Mouse (Mus musculus): ENCODE data around the gene Gse1. TPM values are rescaled to one million over a fixed set of nuclear protein-coding genes. Genes with fewer than 3 reads are reported as not detected.
A peak's percentile ranks its signal among the peaks of the same experiment; 100 is the strongest.
"Not testable (repeated sequence)": the region's sequence is repeated elsewhere in the genome, so short reads cannot be mapped to it uniquely, and the experiment has no call there.

Gse1 gene
- polyA plus RNA-seq, 1 experiment from 2014 or later: 12.2 TPM

- H3K4me3 ChIP-seq (replicated peaks): not testable (repeated sequence)
- H3K27ac ChIP-seq (replicated peaks): peak overlapping the region; percentile 48; the same call in 1 of the 2 replicates
- WGBS: 39% methylated on average over 1 of the region's 1 CpGs
These were observed 139.9 kb downstream of the Gse1 start for GRCm38 (mm10) chr8:120368191-120368590.

GRCm38 (mm10) chr8:120368814-120369649, 140.8 kb downstream of the Gse1 start:
- H3K4me3 ChIP-seq (replicated peaks): no peak overlapping the region
- peak overlapping the region; percentile 48; the same call in 1 of the 2 replicates for H3K27ac ChIP-seq (replicated peaks)
- H3K9ac ChIP-seq (replicated peaks): no peak overlapping the region
- H3K36me3 ChIP-seq: no peaks in the 10 kb centered on the region
- no peak overlapping the region for H3K4me2 ChIP-seq
- H3K4me1 ChIP-seq: peaks cover 41% of the 10 kb centered on the region
- ATAC-seq (ENCODE audit: low FRiP score): peak; percentile 66
- WGBS: 31% methylated on average over 11 of the region's 11 CpGs
- no peaks in the 10 kb centered on the region for H3K9me3 ChIP-seq (replicated peaks)
- H3K27me3 ChIP-seq (replicated peaks): no peaks in the 10 kb centered on the region

More at GRCm38 (mm10) chr8:120368191-120368590, 139.9 kb downstream of the Gse1 start:
- not testable (repeated sequence) for H3K27me3 ChIP-seq (replicated peaks); H3K36me3 ChIP-seq; H3K9ac ChIP-seq (replicated peaks); H3K4me2 ChIP-seq; ATAC-seq (ENCODE audit: low FRiP score); H3K9me3 ChIP-seq (replicated peaks)
- peaks cover 42% of the 10 kb centered on the region for H3K4me1 ChIP-seq

- H3K4me1 ChIP-seq: peaks cover 47% of the 10 kb centered on the region
- no peak overlapping the region for H3K9ac ChIP-seq (replicated peaks)
- 50% methylated on average over 7 of the region's 7 CpGs for WGBS
These were observed 141.7 kb downstream of the Gse1 start for GRCm38 (mm10) chr8:120369956-120370355.

GRCm38 (mm10) chr8:120370461-120370860, 142.2 kb downstream of the Gse1 start:
- peaks cover 48% of the 10 kb centered on the region for H3K4me1 ChIP-seq
- WGBS: 73% methylated on average over 4 of the region's 4 CpGs
- H3K27ac ChIP-seq (replicated peaks): no peak overlapping the region

More at GRCm38 (mm10) chr8:120369956-120370355, 141.7 kb downstream of the Gse1 start:
- ATAC-seq (ENCODE audit: low FRiP score): no peak
- no peaks in the 10 kb centered on the region for H3K27me3 ChIP-seq (replicated peaks)
- H3K27ac ChIP-seq (replicated peaks): no peak overlapping the region
- H3K36me3 ChIP-seq: no peaks in the 10 kb centered on the region
- no peak overlapping the region for H3K4me3 ChIP-seq (replicated peaks)
- H3K4me2 ChIP-seq: no peak overlapping the region
- no peaks in the 10 kb centered on the region for H3K9me3 ChIP-seq (replicated peaks)

GRCm38 (mm10) chr8:120371146-120371545, 142.9 kb downstream of the Gse1 start:
- no peaks in the 10 kb centered on the region for H3K27me3 ChIP-seq (replicated peaks)
- no peak overlapping the region for H3K4me3 ChIP-seq (replicated peaks)
- no peaks in the 10 kb centered on the region for H3K36me3 ChIP-seq
- ATAC-seq (ENCODE audit: low FRiP score): no peak
- WGBS: 81% methylated on average over 5 of the region's 5 CpGs
- no peak overlapping the region for H3K27ac ChIP-seq (replicated peaks)
- H3K4me2 ChIP-seq: no peak overlapping the region
- no peak overlapping the region for H3K9ac ChIP-seq (replicated peaks)
- H3K9me3 ChIP-seq (replicated peaks): no peaks in the 10 kb centered on the region
- H3K4me1 ChIP-seq: peaks cover 55% of the 10 kb centered on the region

More at GRCm38 (mm10) chr8:120370461-120370860, 142.2 kb downstream of the Gse1 start:
- no peak overlapping the region for H3K4me3 ChIP-seq (replicated peaks)
- no peaks in the 10 kb centered on the region for H3K9me3 ChIP-seq (replicated peaks)
- H3K9ac ChIP-seq (replicated peaks): no peak overlapping the region
- no peaks in the 10 kb centered on the region for H3K36me3 ChIP-seq
- no peak for ATAC-seq (ENCODE audit: low FRiP score)
- H3K27me3 ChIP-seq (replicated peaks): no peaks in the 10 kb centered on the region
- H3K4me2 ChIP-seq: no peak overlapping the region

GRCm38 (mm10) chr8:120371725-120372457, 143.6 kb downstream of the Gse1 start:
- Histone ChIP-seq H3K9me3 (replicated peaks) (no peaks in the 10 kb centered on the region), H3K27ac (replicated peaks) (no peak overlapping the region), H3K4me1 (peaks cover 62% of the 10 kb centered on the region), H3K9ac (replicated peaks) (no peak overlapping the region), H3K4me3 (replicated peaks) (no peak overlapping the region), H3K4me2 (no peak overlapping the region), H3K27me3 (replicated peaks) (no peaks in the 10 kb centered on the region), H3K36me3 (no peaks in the 10 kb centered on the region)
- WGBS: 74% methylated on average over 8 of the region's 8 CpGs
- no peak for ATAC-seq (ENCODE audit: low FRiP score)

- no peak overlapping the region for H3K9ac ChIP-seq (replicated peaks)
- H3K4me1 ChIP-seq: peaks cover 63% of the 10 kb centered on the region
- ATAC-seq (ENCODE audit: low FRiP score): no peak
- WGBS: 93% methylated on average over 6 of the region's 6 CpGs
- H3K27ac ChIP-seq (replicated peaks): no peak overlapping the region
- no peaks in the 10 kb centered on the region for H3K27me3 ChIP-seq (replicated peaks)
- no peak overlapping the region for H3K4me2 ChIP-seq
- H3K9me3 ChIP-seq (replicated peaks): no peaks in the 10 kb centered on the region
- H3K36me3 ChIP-seq: no peaks in the 10 kb centered on the region
- no peak overlapping the region for H3K4me3 ChIP-seq (replicated peaks)
These were observed 144.4 kb downstream of the Gse1 start for GRCm38 (mm10) chr8:120372684-120373083.

GRCm38 (mm10) chr8:120373621-120374020, 145.4 kb downstream of the Gse1 start:
- H3K27me3 ChIP-seq (replicated peaks): no peaks in the 10 kb centered on the region
- no peaks in the 10 kb centered on the region for H3K36me3 ChIP-seq
- H3K4me1 ChIP-seq: peaks cover 66% of the 10 kb centered on the region
- WGBS: 67% methylated on average over 3 of the region's 3 CpGs
- H3K4me2 ChIP-seq: no peak overlapping the region
- H3K27ac ChIP-seq (replicated peaks): 0 out of 2 replicates have a peak overlapping the region, but pooled peaks have one; percentile 7
- no peak for ATAC-seq (ENCODE audit: low FRiP score)
- H3K9ac ChIP-seq (replicated peaks): no peak overlapping the region
- no peak overlapping the region for H3K4me3 ChIP-seq (replicated peaks)
- no peaks in the 10 kb centered on the region for H3K9me3 ChIP-seq (replicated peaks)

- H3K9me3 ChIP-seq (replicated peaks): no peaks in the 10 kb centered on the region
- WGBS: 36% methylated on average over 1 of the region's 1 CpGs
- H3K27me3 ChIP-seq (replicated peaks): no peaks in the 10 kb centered on the region
- no peak overlapping the region for H3K4me2 ChIP-seq
- H3K9ac ChIP-seq (replicated peaks): no peak overlapping the region
- H3K4me3 ChIP-seq (replicated peaks): no peak overlapping the region
- ATAC-seq (ENCODE audit: low FRiP score): no peak
- H3K36me3 ChIP-seq: no peaks in the 10 kb centered on the region
- peak overlapping the region; percentile 7 for H3K27ac ChIP-seq (replicated peaks)
- peaks cover 66% of the 10 kb centered on the region for H3K4me1 ChIP-seq
These were observed 145.8 kb downstream of the Gse1 start for GRCm38 (mm10) chr8:120374070-120374469.

- Histone ChIP-seq H3K4me1 (peaks cover 62% of the 10 kb centered on the region), H3K4me2 (no peak overlapping the region), H3K36me3 (no peaks in the 10 kb centered on the region), H3K9ac (replicated peaks) (no peak overlapping the region), H3K27ac (replicated peaks) (peak overlapping the region; percentile 7), H3K27me3 (replicated peaks) (no peaks in the 10 kb centered on the region), H3K9me3 (replicated peaks) (no peaks in the 10 kb centered on the region), H3K4me3 (replicated peaks) (no peak overlapping the region)
- ATAC-seq (ENCODE audit: low FRiP score): no peak
- WGBS: 14% methylated on average over 9 of the region's 9 CpGs
These were observed 146.3 kb downstream of the Gse1 start for GRCm38 (mm10) chr8:120374514-120374913.

- Histone ChIP-seq H3K4me3 (replicated peaks) (no peak overlapping the region), H3K27ac (replicated peaks) (no peak overlapping the region; the same call in 1 of the 2 replicates), H3K4me1 (peaks cover 56% of the 10 kb centered on the region), H3K9ac (replicated peaks) (no peak overlapping the region), H3K36me3 (no peaks in the 10 kb centered on the region), H3K9me3 (replicated peaks) (no peaks in the 10 kb centered on the region), H3K4me2 (no peak overlapping the region), H3K27me3 (replicated peaks) (no peaks in the 10 kb centered on the region)
- WGBS: 29% methylated on average over 5 of the region's 5 CpGs
- ATAC-seq (ENCODE audit: low FRiP score): no peak
These were observed 146.9 kb downstream of the Gse1 start for GRCm38 (mm10) chr8:120375170-120375569.
